Comparison of ENCODE assay signal across 8 mouse cellular contexts in the genomic region with DNA sequence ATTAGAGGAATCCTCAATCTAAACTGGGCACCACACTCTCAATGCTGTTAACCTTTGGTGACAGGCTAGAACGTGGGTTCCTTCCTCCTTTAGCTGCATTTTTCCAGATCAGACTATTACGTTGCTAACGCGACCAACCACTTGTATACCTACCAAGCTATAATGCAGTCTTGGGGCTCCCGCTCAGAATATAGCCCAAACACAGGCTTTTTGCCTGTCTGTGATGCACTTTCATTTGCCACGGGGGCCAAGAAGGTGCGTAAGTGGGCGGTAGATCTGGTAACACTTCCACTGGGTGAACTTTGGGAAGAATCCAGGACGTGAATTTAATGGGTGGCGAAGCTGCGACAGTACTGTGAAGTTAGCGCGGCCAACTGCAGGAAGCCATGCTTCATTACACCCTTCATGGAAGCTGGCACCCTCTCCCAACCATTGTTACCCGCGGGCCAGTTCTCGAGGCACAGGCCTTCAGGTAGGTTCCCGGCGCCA. TPM values are rescaled to one million over a fixed set of nuclear protein-coding genes. Genes with fewer than 3 reads are reported as not detected.
DNase-seq lines count a peak whose midpoint lies in the region; ATAC-seq lines count a peak whose summit lies in the region.

No protein-coding gene starts in this region.

- no peaks in the 10 kb centered on the region for H3K9me3 ChIP-seq in lung, embryonic 15.5 days

- DNase-seq in embryo, embryonic 10 days (ENCODE audit: low spot score): peak; percentile 75
- DNase-seq in embryo, embryonic 9.5 days (ENCODE audit: extremely low spot score): no peak
- peak; percentile 76 for DNase-seq in adipocyte (ENCODE audit: low spot score)
- DNase-seq in fat pad, adult 2 months (ENCODE audit: extremely low read depth, low read depth, low spot score): peak; percentile 39
- peak; percentile 59 to 78 for DNase-seq in heart, postnatal 36 days
- DNase-seq in layer of hippocampus, adult 9-11 months: peak; percentile 68

- peaks cover 7% of the 10 kb centered on the region for H3K36me3 ChIP-seq in lung, embryonic 15.5 days

- H3K9ac ChIP-seq in lung, embryonic 15.5 days: peak overlapping the region; percentile 92

- no peaks in the 10 kb centered on the region for H3K27me3 ChIP-seq in lung, embryonic 15.5 days

- H3K4me3 ChIP-seq in lung, embryonic 15.5 days: peak overlapping the region; percentile 69

- peaks cover 15% of the 10 kb centered on the region for H3K4me1 ChIP-seq in lung, embryonic 15.5 days

- H3K27ac ChIP-seq in lung, embryonic 15.5 days: peak overlapping the region; percentile 99

- peak; percentile 21 for ATAC-seq in lung, embryonic 15.5 days (ENCODE audit: borderline replicate concordance, extremely low read depth, low FRiP score, low TSS enrichment)
- ATAC-seq in neutrophil, adult 5-6 weeks (ENCODE audit: extremely low read depth, insufficient number of reproducible peaks, low FRiP score, poor library complexity, severe bottlenecking): peak; percentile 32; the same call in 1 of the 2 replicates

- WGBS in lung, embryonic 15.5 days: under 1% methylated on average over 18 of the region's 18 CpGs

- intact Hi-C loops in heart, postnatal 36 days (cut with DNase I): loop anchor here (2.0 kb wide), 2 partner anchors 17 to 37 kb away; no protein-coding TSS in a partner anchor

- peak overlapping the region; percentile 63 for H3K4me2 ChIP-seq in lung, embryonic 15.5 days

RNA-seq across cellular contexts. Expression of gene Mllt10, which starts 8.8 kb away (rescaled TPM):
- total RNA-seq in heart, postnatal 36 days (2021): 10 to 100 TPM; 32.6 to 34.2 TPM
- 58.9 and 59.4 TPM in 2 replicates for polyA plus RNA-seq in lung, embryonic 15.5 days (2015; fragmentation: Nextera tagmentation; extraction: Ambion mirVana)
- total RNA-seq in neutrophil, adult 5-6 weeks (2017): 84.6 and 95.8 TPM in 2 replicates

RNA-seq across cellular contexts. Expression of gene Skida1, which starts 15.0 kb away (rescaled TPM):
- total RNA-seq in heart, postnatal 36 days (2021): 1 to 10 TPM; 2.8 to 5.1 TPM
- polyA plus RNA-seq in lung, embryonic 15.5 days (2015; fragmentation: Nextera tagmentation; extraction: Ambion mirVana): 7.2 and 8.4 TPM in 2 replicates
- total RNA-seq in neutrophil, adult 5-6 weeks (2017): 0.23 and 0.37 TPM in 2 replicates

RNA-seq across cellular contexts. Expression of gene A930004D18Rik, which starts 26.3 kb away (rescaled TPM):
- 1 to 10 TPM; 4.6 to 6.2 TPM for total RNA-seq in heart, postnatal 36 days (2021)
- 12.5 and 13.6 TPM in 2 replicates for polyA plus RNA-seq in lung, embryonic 15.5 days (2015; fragmentation: Nextera tagmentation; extraction: Ambion mirVana)
- 0.12 TPM in 1 of 2 replicates, not detected in the other for total RNA-seq in neutrophil, adult 5-6 weeks (2017)
